Mouse (Mus musculus): ENCODE measurements around the gene Nkg7. TPM values are rescaled to one million over a fixed set of nuclear protein-coding genes. Genes with fewer than 3 reads are reported as not detected.
A peak's percentile ranks its signal among the peaks of the same experiment; 100 is the strongest.

The Nkg7 gene
- polyA plus RNA-seq, 1 experiment: not detected

DNA sequence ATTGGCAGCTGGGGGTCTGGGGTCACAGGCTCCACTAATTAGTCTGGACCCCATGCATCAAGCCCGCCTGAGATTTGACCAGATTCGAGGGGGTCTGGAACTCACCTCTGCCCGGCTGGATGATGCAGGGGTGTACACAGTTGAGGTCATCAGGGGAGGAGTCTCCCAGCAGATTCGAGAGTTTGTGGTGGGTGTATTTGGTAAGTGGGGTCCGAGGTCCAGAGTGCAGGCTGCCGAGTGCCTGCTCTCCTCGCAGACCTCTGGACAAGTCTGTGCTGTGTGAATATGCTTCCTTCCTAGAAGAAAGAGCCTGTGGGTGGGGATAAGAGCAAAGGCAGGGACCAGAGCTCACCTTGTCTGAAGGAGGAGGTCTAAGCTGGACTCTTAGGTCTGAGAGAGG lies 27.1 kb downstream of the Nkg7 start:
- no peak overlapping the region for H3K4me3 ChIP-seq (ENCODE audit: insufficient read depth, low read length)
- no peaks in the 10 kb centered on the region for H3K4me1 ChIP-seq (ENCODE audit: control insufficient read depth, insufficient read depth, low read length)
- H3K27ac ChIP-seq (ENCODE audit: insufficient read depth, low read depth, low read length): no peak overlapping the region
- TF ChIP-seq POLR2A (IDR thresholded peaks at IDR 0.05; ENCODE audit: borderline replicate concordance, low read depth, low read length) (no peak), CTCF (IDR thresholded peaks at IDR 0.05; ENCODE audit: low read depth, low read length) (no peak)

DNA sequence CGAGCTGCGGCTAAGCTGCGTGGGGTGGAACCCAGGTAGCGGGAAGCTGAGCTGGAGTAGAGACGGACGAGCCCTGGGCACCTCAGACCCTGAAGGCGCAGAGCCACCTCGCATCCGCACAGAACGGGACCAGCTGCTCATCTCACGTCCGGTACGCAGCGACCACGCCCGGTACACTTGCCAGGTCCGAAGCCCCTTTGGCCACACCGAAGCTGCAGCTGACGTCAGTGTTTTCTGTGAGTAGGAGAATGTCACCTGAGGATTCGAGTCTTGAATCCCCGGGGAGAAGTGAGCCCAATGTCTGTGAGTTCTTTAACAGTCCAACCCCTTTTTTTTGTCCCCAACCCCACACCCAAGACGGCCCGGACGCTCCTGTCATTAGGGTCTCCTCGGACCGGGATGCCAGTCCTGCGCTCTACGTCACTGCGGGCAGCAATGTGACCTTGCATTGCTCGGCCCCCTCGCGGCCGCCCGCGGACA lies 28.0 kb downstream of the Nkg7 start:
- Histone ChIP-seq H3K4me1 (ENCODE audit: control insufficient read depth, insufficient read depth, low read length) (no peaks in the 10 kb centered on the region), H3K27ac (ENCODE audit: insufficient read depth, low read depth, low read length) (no peak overlapping the region), H3K4me3 (ENCODE audit: insufficient read depth, low read length) (peak overlapping the region; percentile 71)
- TF ChIP-seq POLR2A (IDR thresholded peaks at IDR 0.05; ENCODE audit: borderline replicate concordance, low read depth, low read length) (no peak), CTCF (IDR thresholded peaks at IDR 0.05; ENCODE audit: low read depth, low read length) (no peak; the same call in none of the 2 replicates)

DNA sequence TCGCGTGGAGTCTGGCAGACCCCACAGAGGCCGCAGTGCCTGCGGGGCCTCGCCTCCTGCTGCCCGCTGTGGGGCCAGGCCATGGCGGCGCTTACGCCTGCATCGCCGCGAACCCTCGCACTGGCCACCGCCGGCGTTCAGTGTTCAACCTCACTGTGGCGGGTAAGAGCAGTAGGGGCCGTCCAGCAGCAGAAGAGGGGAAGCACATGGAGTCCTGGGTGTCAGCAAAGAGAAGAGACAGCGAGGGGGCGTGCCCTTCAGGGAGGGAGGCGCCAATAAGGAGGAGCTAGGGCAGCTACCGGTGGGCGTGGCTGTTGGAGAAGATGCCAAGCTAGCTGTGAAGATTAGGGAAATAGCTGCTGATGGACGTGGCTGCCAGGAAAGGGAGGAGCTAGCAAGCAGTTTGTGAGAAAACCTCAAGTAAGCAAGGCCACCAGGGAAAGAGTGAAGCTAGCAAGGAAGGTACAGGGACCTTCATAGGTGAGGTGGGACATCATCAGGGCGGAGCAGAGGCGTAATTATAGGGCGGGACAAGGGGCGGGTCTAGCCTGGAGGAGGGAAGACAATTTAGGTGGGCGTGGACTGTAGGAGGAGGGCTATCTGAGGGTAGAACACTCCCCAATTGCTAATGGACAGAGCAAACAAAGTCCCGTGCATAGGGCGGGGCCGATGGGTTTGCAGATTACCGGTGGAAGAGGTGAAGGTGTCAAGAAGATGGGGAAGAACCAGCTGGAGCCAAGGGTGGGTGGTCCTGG lies 28.6 kb downstream of the Nkg7 start:
- H3K27ac ChIP-seq (ENCODE audit: insufficient read depth, low read depth, low read length): peak overlapping the region; percentile 11; the same call in 1 of the 2 replicates
- no peaks in the 10 kb centered on the region for H3K4me1 ChIP-seq (ENCODE audit: control insufficient read depth, insufficient read depth, low read length)
- TF ChIP-seq POLR2A (IDR thresholded peaks at IDR 0.05; ENCODE audit: borderline replicate concordance, low read depth, low read length) (no peak), CTCF (IDR thresholded peaks at IDR 0.05; ENCODE audit: low read depth, low read length) (no peak; the same call in 1 of the 2 replicates)
- H3K4me3 ChIP-seq (ENCODE audit: insufficient read depth, low read length): peak overlapping the region; percentile 71

DNA sequence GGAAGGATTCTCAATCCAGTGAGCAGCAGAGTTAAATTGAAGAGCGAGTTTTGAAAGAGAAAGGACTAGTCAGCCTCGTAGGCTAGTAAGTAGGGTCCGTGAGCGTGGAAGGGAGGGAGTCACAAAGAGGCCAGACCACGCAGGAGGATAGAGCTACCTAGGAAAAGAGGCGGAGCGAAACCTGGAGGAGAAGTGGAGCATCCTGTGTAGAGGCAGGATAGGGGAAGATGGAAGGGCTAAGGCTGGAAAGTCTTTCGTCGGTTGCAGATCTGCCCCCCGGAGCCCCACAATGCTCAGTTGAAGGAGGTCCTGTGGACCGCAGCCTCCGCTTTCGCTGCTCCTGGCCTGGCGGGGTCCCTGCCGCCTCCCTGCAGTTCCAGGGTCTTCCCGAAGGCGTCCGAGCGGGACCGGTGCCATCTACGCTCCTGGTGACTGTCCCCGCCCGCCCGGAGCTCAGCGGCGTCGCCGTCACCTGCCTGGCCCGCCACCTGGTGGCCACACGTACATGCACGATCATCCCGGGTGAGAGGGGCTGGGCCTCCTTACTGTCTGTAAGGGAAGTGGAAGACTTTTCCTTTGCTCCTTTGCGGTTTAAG lies 29.3 kb downstream of the Nkg7 start:
- H3K4me1 ChIP-seq (ENCODE audit: control insufficient read depth, insufficient read depth, low read length): no peaks in the 10 kb centered on the region
- H3K27ac ChIP-seq (ENCODE audit: insufficient read depth, low read depth, low read length): no peak overlapping the region
- TF ChIP-seq CTCF (IDR thresholded peaks at IDR 0.05; ENCODE audit: low read depth, low read length): peak; percentile 69
- TF ChIP-seq POLR2A (IDR thresholded peaks at IDR 0.05; ENCODE audit: borderline replicate concordance, low read depth, low read length): no peak
- H3K4me3 ChIP-seq (ENCODE audit: insufficient read depth, low read length): peak overlapping the region; percentile 71

DNA sequence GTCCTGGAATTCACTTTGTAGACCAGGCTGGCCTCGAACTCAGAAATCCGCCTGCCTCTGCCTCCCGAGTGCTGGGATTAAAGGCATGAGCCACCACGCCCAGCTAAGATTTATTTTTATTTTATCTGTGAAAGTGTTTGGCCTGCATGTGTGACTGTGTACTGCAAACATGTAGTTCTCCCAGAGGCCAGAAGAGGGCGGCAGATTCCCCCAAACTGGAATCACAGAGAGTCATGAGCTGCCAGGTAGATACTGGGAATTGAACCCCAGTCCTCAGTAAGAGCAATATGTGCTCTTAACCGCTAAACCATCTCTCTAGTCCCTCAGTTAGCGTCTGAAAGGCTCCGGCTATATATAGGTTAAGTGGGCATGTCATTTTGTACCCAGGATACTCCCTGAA lies 33.5 kb downstream of the Nkg7 start:
- H3K4me3 ChIP-seq (ENCODE audit: insufficient read depth, low read length): no peak overlapping the region
- TF ChIP-seq CTCF (IDR thresholded peaks at IDR 0.05; ENCODE audit: low read depth, low read length): peak; percentile 82
- TF ChIP-seq POLR2A (IDR thresholded peaks at IDR 0.05; ENCODE audit: borderline replicate concordance, low read depth, low read length): no peak
- H3K4me1 ChIP-seq (ENCODE audit: control insufficient read depth, insufficient read depth, low read length): no peaks in the 10 kb centered on the region
- H3K27ac ChIP-seq (ENCODE audit: insufficient read depth, low read depth, low read length): no peak overlapping the region

DNA sequence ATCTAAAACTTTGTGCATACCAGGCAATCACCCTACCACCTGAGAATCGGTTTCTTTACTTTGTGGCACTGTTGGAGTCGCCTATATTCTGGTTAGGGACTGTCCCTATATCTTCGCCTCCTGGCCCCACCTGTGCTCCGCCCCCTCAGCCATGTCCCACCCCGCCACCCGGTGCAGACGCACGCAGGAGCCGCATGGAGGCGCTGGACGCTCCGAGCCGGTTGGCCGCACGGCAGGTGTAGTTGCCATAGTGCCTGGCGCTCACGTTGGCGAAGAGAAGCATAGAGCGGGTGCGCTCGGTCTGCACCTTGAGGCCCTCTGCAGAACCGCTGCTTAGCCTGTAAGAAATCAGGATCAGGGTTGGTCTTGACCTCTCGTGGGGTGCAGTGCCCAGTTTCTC lies 38.8 kb downstream of the Nkg7 start:
- Histone ChIP-seq H3K27ac (ENCODE audit: insufficient read depth, low read depth, low read length) (no peak overlapping the region), H3K4me3 (ENCODE audit: insufficient read depth, low read length) (no peak overlapping the region), H3K4me1 (ENCODE audit: control insufficient read depth, insufficient read depth, low read length) (peaks cover 14% of the 10 kb centered on the region)
- TF ChIP-seq POLR2A (IDR thresholded peaks at IDR 0.05; ENCODE audit: borderline replicate concordance, low read depth, low read length) (no peak), CTCF (IDR thresholded peaks at IDR 0.05; ENCODE audit: low read depth, low read length) (no peak)

DNA sequence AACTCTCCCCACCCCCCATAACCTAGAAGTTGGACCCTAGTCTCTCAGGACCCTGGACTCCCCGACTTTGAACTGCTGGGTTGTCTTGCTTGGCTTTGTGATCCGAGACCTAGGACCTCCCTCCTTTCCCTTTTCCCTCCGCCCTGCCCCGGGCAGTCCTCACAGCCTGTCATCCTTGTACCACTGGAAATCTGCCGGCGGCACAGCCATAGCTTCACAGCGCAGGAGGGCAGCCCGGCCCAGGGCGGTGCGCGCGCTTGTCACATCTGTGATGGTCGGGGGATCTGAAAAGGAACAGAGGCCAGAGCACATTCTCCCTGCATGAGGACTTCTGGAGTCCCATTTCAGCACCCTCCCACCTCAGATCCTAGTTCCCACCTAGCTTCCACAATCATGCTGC lies 39.5 kb downstream of the Nkg7 start:
- peaks cover 21% of the 10 kb centered on the region for H3K4me1 ChIP-seq (ENCODE audit: control insufficient read depth, insufficient read depth, low read length)
- H3K27ac ChIP-seq (ENCODE audit: insufficient read depth, low read depth, low read length): no peak overlapping the region
- no peak for TF ChIP-seq POLR2A (IDR thresholded peaks at IDR 0.05; ENCODE audit: borderline replicate concordance, low read depth, low read length)
- no peak for TF ChIP-seq CTCF (IDR thresholded peaks at IDR 0.05; ENCODE audit: low read depth, low read length)
- no peak overlapping the region for H3K4me3 ChIP-seq (ENCODE audit: insufficient read depth, low read length)

DNA sequence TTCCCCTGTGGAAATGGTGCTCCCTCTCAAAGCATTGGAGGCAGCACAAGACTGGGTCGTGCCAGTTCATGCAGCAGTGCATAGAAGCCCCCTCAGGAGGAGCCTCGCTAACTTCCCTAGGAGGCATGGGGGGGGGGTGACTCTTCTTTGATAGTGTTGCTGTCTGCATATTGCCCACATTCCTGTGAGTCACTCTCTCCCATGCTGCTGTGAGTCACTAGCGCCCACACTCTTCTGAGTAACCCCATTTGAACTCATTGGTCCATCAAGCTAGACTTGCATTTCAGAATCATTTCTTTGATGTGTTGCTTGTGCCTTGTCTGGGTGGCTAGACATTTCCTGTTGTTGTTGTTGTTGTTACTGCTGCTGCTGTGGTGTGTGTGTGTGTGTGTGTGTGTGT lies 44.3 kb downstream of the Nkg7 start:
- Histone ChIP-seq H3K4me3 (ENCODE audit: insufficient read depth, low read length) (no peak overlapping the region), H3K4me1 (ENCODE audit: control insufficient read depth, insufficient read depth, low read length) (peaks cover 28% of the 10 kb centered on the region), H3K27ac (ENCODE audit: insufficient read depth, low read depth, low read length) (no peak overlapping the region)
- TF ChIP-seq CTCF (IDR thresholded peaks at IDR 0.05; ENCODE audit: low read depth, low read length): no peak
- no peak for TF ChIP-seq POLR2A (IDR thresholded peaks at IDR 0.05; ENCODE audit: borderline replicate concordance, low read depth, low read length)

DNA sequence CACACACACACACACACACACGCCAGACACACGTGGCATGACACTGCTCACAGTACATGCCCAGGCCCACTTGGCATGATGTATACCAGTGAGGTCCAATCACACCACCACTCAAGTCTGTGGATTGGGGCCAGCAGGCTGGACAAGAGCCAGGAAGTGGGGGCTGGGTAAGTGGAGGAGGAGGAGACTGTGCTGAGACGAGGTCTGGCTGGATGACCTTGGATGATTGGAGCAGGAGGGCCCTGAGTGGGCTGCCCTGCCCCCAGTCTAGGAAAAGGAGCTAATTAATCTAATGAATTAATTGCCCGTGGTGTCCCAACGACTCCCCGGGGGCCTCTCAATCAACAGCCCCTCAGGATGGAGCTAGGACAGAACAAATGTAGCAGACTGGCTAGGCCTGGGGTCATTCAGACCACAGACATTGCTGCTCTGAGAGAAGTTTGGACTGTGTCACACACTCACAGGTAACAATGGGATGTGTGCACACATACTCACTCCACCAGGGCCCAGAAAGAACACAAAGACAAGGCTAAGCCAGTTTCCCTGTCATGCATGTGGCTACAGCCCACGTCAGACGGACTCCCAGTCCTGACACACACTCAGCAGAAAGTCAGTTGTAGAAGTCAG lies 45.3 kb downstream of the Nkg7 start:
- Histone ChIP-seq H3K4me1 (ENCODE audit: control insufficient read depth, insufficient read depth, low read length) (peaks cover 28% of the 10 kb centered on the region), H3K27ac (ENCODE audit: insufficient read depth, low read depth, low read length) (no peak overlapping the region)

DNA sequence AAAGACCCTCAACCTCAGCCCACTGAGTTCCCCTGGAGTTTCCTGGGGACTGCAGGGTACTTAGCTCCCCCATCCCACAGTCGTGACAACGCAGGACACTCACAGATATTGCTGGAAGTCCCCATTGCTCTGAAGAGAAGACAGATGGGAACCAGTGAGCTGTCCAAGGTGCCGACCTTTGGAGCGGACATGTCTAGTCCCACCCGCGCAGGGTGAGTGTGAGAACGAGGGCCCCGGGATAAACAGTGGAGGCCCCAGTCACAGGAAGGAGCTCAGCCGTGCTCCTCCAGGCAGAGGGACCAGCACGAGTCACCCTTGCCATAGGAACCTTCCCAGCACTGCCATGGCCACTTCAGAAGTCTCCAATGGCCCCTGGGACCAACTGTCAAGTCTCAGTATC lies 46.4 kb downstream of the Nkg7 start:
- TF ChIP-seq CTCF (IDR thresholded peaks at IDR 0.05; ENCODE audit: low read depth, low read length) (no peak), POLR2A (IDR thresholded peaks at IDR 0.05; ENCODE audit: borderline replicate concordance, low read depth, low read length) (no peak)
- Histone ChIP-seq H3K4me1 (ENCODE audit: control insufficient read depth, insufficient read depth, low read length) (peaks cover 28% of the 10 kb centered on the region), H3K4me3 (ENCODE audit: insufficient read depth, low read length) (no peak overlapping the region), H3K27ac (ENCODE audit: insufficient read depth, low read depth, low read length) (no peak overlapping the region)

More for the DNA sequence above, 45.3 kb downstream of the Nkg7 start:
- H3K4me3 ChIP-seq (ENCODE audit: insufficient read depth, low read length): no peak overlapping the region
- no peak for TF ChIP-seq CTCF (IDR thresholded peaks at IDR 0.05; ENCODE audit: low read depth, low read length)

Other genes starting within 250 kb of the Nkg7 start
- 29.9 and 33.0 TPM in 2 replicates for gene Zfp715, start 123.8 kb upstream of the Nkg7 start, polyA plus RNA-seq (2012; ENCODE audit: insufficient read depth, insufficient read length, missing spikeins)
- 0.59 TPM in 1 of 2 replicates, not detected in the other for gene Siglecf, start 85.7 kb upstream of the Nkg7 start, polyA plus RNA-seq (2012; ENCODE audit: insufficient read depth, insufficient read length, missing spikeins)
- gene Siglecg, start 28.9 kb upstream of the Nkg7 start, polyA plus RNA-seq (2012; ENCODE audit: insufficient read depth, insufficient read length, missing spikeins): not detected in 2 replicates
- gene Lim2, start 9.4 kb upstream of the Nkg7 start, polyA plus RNA-seq (2012; ENCODE audit: insufficient read depth, insufficient read length, missing spikeins): not detected in 2 replicates
- not detected in 2 replicates for gene Cldnd2, start 3.7 kb downstream of the Nkg7 start, polyA plus RNA-seq (2012; ENCODE audit: insufficient read depth, insufficient read length, missing spikeins)
- 79.5 and 87.0 TPM in 2 replicates for gene Etfb, start 7.0 kb downstream of the Nkg7 start, polyA plus RNA-seq (2012; ENCODE audit: insufficient read depth, insufficient read length, missing spikeins)
- not detected in 2 replicates for gene Gm45233, start 7.1 kb downstream of the Nkg7 start, polyA plus RNA-seq (2012; ENCODE audit: insufficient read depth, insufficient read length, missing spikeins)
- gene Vsig10l, start 26.1 kb downstream of the Nkg7 start, polyA plus RNA-seq (2012; ENCODE audit: insufficient read depth, insufficient read length, missing spikeins): 4.5 and 4.9 TPM in 2 replicates
- gene Iglon5, start 53.0 kb downstream of the Nkg7 start, polyA plus RNA-seq (2012; ENCODE audit: insufficient read depth, insufficient read length, missing spikeins): not detected in 2 replicates
- not detected in 2 replicates for gene 4931406B18Rik, start 68.9 kb downstream of the Nkg7 start, polyA plus RNA-seq (2012; ENCODE audit: insufficient read depth, insufficient read length, missing spikeins)
- 54.9 and 67.4 TPM in 2 replicates for gene Cd33, start 107.4 kb downstream of the Nkg7 start, polyA plus RNA-seq (2012; ENCODE audit: insufficient read depth, insufficient read length, missing spikeins)
- gene Zfp658, start 125.2 kb downstream of the Nkg7 start, polyA plus RNA-seq (2012; ENCODE audit: insufficient read depth, insufficient read length, missing spikeins): 6.6 and 7.5 TPM in 2 replicates
- 4.7 and 5.5 TPM in 2 replicates for gene Zfp719, start 142.5 kb downstream of the Nkg7 start, polyA plus RNA-seq (2012; ENCODE audit: insufficient read depth, insufficient read length, missing spikeins)
- not detected in 2 replicates for gene Zfp819, start 170.1 kb downstream of the Nkg7 start, polyA plus RNA-seq (2012; ENCODE audit: insufficient read depth, insufficient read length, missing spikeins)
- gene Ceacam18, start 197.6 kb downstream of the Nkg7 start, polyA plus RNA-seq (2012; ENCODE audit: insufficient read depth, insufficient read length, missing spikeins): not detected in 2 replicates
- gene Siglece, start 223.1 kb downstream of the Nkg7 start, polyA plus RNA-seq (2012; ENCODE audit: insufficient read depth, insufficient read length, missing spikeins): 41.5 and 47.6 TPM in 2 replicates
- gene Ctu1, start 234.9 kb downstream of the Nkg7 start, polyA plus RNA-seq (2012; ENCODE audit: insufficient read depth, insufficient read length, missing spikeins): 4.7 and 7.7 TPM in 2 replicates